Mouse (Mus musculus) gastrocnemius, postnatal 36 days (tissue): ENCODE measurements around the gene Gm11555. TPM values are rescaled to one million over a fixed set of nuclear protein-coding genes. Genes with fewer than 3 reads are reported as not detected.
"Not testable (repeated sequence)": the region's sequence is repeated elsewhere in the genome, so short reads cannot be mapped to it uniquely, and the experiment has no call there.

ENCODE experiments used
- DNase-seq, 2 experiments: peaks; one replicate each; pipeline ENCODE4 v3.0.0; 2022
- intact Hi-C: fragments of 180-260 bp; cut with DNase I; formaldehyde crosslinking; loops from one replicate; pipeline ENCODE4 v1.15.1; 2025
- long read RNA-seq, 2 experiments: library from polyadenylated mRNA; stranded (forward); transcript quantifications; one replicate each; pipeline ENCODE4 v2.0.0; 2021
- total RNA-seq, 2 experiments: library from RNA; stranded (reverse); gene quantifications; 2 replicates each; pipeline ENCODE4 v1.2.3; 2021

Gene Gm11555
- total RNA-seq: not detected
- long read RNA-seq, experiment 1: 0 reads
- long read RNA-seq, experiment 2: 0 reads

DNA sequence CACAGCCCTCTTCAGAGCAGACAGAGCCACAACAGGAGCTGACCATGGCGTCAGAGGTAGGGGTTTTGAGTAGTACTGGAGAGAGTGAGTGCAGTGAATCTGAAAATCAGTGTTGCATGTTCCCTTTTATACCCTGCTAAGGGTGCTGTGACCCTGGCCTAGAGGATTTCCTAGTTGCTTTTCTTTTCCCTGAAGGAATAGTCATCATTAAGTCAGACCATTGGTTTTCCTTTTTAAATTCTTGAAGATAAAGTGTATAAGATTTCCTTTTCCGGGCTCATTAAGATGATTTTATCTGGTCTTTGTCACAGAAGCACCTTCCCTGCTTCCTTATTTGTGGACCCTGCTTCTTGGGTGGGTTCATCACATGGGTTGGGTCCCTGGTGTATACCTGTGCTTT lies at the start of gene Gm11555:
TSS of gene Gm11555 (minus strand) at position 101 of the 400 bp plus-strand sequence.
- intact Hi-C loops: no loop called here
- no peak for DNase-seq

- intact Hi-C loops: no loop called here
These were observed 40.4 kb upstream of the Gm11555 start, which contains the start of gene Gm14190 for GRCm38 (mm10) chr11:99690463-99690862. Gene Gm14190 (minus strand): TSS chr11:99690740.

GRCm38 (mm10) chr11:99685235-99685634 lies 35.2 kb upstream of the Gm11555 start:
- intact Hi-C loops: loop anchor here (2.0 kb wide), 1 partner anchor 40 kb away; no protein-coding TSS in a partner anchor
- DNase-seq: not testable (repeated sequence)

More at GRCm38 (mm10) chr11:99690463-99690862, 40.4 kb upstream of the Gm11555 start, which contains the start of gene Gm14190:
- no peak for DNase-seq

GRCm38 (mm10) chr11:99683481-99683880 lies 33.4 kb upstream of the Gm11555 start:
- DNase-seq: no peak
- intact Hi-C loops: no loop called here

GRCm38 (mm10) chr11:99665860-99666259 lies 15.8 kb upstream of the Gm11555 start, which contains the start of gene Krtap4-6:
Gene Krtap4-6 (minus strand): TSS chr11:99665960.
- DNase-seq: no peak
- intact Hi-C loops: no loop called here

GRCm38 (mm10) chr11:99662802-99663201 lies 12.8 kb upstream of the Gm11555 start:
- no peak for DNase-seq
- intact Hi-C loops: no loop called here

DNA sequence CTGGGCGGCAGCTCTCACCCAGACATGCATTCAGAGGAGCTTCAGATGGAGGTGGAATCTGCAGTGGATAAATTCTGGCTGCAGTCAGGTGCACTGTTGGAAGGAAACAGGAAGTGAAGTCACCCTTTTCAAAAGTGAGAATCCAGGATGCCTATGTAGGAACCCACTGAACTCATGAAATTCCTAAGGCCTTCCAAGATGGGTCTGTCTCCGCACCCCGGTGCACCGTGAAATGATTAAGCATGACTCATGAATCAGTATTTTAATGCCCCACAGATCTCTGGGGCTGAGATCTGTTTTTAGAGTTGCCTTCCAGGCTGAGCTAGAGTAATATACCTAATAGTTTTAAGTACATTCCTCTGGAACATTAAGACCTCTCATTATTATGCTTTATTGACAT lies 9.2 kb upstream of the Gm11555 start:
- no peak for DNase-seq
- intact Hi-C loops: no loop called here

DNA sequence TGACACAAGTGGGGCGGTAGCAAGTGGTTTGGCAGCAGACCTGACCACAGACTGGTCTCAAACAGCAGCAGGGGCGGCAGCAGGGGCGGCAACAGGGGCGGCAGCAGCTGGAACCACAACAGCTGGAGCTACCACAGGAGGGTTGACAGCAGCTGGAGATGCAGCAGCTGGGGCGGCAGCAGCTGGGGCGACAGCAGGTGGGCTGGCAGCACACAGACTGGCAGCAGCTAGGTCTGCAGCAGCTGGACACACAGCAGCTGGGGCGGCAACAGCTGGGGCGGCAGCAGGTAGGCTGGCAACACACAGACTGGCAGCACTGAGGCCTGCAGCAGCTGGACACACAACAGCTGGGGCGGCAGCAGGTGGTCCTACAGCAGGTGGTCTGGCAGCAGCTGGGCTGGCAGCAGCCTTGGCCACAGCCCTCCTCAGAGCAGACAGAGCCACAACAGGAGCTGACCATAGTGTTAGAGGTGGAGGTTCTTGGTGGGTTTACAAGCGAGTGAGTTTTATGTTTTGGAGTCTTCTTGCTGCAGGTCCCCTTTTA lies 8.5 kb upstream of the Gm11555 start, which contains the start of gene Gm11563:
TSS of gene Gm11563 (minus strand) at position 494 of the 544 bp plus-strand sequence.
- DNase-seq, intact Hi-C loops: not testable (repeated sequence)

GRCm38 (mm10) chr11:99657051-99657450 lies 7.0 kb upstream of the Gm11555 start:
- intact Hi-C loops: no loop called here

GRCm38 (mm10) chr11:99646444-99646843 lies 3.6 kb downstream of the Gm11555 start:
- intact Hi-C loops: no loop called here
- no peak for DNase-seq

More at GRCm38 (mm10) chr11:99657051-99657450, 7.0 kb upstream of the Gm11555 start:
- DNase-seq: no peak

GRCm38 (mm10) chr11:99644351-99644750 lies 5.7 kb downstream of the Gm11555 start:
- DNase-seq: no peak
- intact Hi-C loops: no loop called here

DNA sequence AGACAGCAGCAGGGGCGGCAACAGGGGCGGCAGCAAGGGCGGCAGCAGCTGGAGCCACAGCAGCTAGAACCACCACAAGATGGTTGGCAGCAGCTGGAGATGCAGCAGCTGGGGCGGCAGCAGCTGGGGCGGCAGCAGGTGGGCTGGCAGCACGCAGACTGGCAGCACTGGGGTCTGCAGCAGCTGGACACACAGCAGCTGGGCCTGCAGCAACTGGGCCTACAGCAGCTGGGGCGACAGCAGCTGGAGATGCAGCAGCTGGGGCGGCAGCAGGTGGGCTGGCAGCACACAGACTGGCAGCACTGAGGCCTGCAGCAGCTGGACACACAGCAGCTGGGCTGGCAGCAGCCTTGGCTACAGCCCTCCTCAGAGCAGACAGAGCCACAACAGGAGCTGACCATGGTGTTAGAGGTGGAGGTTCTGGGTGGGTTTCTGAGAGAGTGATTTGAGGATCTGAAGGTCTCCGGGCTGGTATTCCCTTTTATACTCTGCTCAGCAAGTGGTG lies 6.3 kb downstream of the Gm11555 start, which contains the start of gene Krtap4-7:
TSS of gene Krtap4-7 (minus strand) at position 455 of the 505 bp plus-strand sequence.
- DNase-seq, intact Hi-C loops: not testable (repeated sequence)

DNA sequence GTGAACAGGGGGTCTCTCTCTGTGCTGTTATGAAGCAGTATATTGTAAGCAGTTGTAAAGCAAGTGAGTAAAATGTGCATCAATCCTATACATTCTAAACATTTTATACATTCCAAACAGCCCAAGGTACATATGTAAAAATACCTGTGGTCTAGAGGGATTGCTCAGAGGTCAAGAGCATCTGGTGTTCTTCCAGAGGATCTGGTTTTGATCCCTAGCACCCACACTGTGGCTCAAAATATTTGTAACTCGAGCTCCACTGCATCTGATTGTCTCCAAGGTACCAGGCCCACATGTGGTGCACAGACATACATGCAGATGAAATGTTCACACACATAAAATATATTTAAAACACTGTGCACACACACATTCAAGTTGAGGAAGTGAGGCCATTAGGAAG lies 9.1 kb downstream of the Gm11555 start:
- DNase-seq: no peak
- intact Hi-C loops: no loop called here

DNA sequence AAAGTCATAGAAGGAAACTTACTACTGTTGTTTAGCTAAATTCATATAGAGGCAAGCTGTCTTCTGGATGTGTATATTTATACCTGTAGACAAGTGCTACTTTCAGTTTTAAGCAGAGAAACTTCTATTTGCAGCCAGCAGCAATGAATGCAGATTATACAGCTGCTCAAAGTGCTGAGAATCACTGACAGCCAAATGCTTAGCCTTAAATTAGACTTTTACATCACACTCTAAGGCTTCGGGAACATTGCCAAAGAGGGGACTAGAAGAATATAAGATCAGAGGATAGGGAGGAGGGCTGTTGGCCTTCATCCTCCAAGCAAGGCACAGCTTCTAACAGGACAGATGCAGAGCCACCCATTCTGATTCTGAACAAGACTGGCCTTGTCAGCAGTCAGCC lies 12.9 kb downstream of the Gm11555 start:
- DNase-seq: no peak
- intact Hi-C loops: no loop called here

GRCm38 (mm10) chr11:99634653-99635134 lies 15.3 kb downstream of the Gm11555 start, which contains the start of gene Krtap4-2:
Gene Krtap4-2 (minus strand): TSS chr11:99635084.
- no peak for DNase-seq

DNA sequence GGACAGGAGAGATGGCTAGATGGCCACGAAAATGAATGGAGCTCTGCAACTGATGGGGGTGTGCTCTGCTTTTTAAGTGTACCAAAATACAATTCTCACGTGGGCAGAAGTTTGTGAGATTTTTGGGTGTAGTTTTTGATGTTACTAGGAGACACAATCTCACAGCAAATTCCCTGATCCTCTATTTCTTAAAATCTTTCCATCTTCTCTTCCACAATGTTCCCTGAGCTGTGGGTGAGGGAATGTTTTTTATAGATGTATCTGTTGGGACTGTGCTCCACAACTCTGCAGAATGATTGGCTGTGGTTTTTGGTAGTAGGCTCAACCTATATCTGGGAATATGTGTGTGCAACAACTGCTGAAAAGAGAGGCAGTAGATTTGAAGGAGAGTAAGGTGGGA lies 16.7 kb downstream of the Gm11555 start:
- intact Hi-C loops: no loop called here
- DNase-seq: no peak

More at GRCm38 (mm10) chr11:99634653-99635134, 15.3 kb downstream of the Gm11555 start, which contains the start of gene Krtap4-2:
- intact Hi-C loops: no loop called here

DNA sequence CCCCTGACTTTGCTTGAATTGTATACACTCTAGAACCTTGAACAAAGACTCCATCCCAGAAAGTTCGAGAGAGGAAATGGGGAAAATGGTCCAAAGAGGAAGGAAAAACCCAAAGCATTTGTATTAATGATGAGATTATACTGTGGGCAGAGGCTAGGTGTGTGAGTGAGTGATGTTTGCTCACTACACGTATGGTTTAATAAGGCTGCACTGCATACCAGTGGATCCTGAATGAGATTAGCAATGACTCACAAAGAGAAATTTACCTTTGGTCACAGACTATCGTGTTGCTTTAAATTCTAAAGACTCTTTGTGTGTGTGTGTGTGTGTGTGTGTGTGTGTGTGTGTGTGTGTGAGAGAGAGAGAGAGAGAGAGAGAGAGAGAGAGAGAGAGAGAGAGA lies 19.1 kb downstream of the Gm11555 start:
- DNase-seq: no peak
- intact Hi-C loops: no loop called here

- DNase-seq: no peak
- intact Hi-C loops: no loop called here
These were observed 21.9 kb downstream of the Gm11555 start, which contains the start of gene Krtap4-1 for GRCm38 (mm10) chr11:99628138-99628537. Gene Krtap4-1 (minus strand): TSS chr11:99628238.

DNA sequence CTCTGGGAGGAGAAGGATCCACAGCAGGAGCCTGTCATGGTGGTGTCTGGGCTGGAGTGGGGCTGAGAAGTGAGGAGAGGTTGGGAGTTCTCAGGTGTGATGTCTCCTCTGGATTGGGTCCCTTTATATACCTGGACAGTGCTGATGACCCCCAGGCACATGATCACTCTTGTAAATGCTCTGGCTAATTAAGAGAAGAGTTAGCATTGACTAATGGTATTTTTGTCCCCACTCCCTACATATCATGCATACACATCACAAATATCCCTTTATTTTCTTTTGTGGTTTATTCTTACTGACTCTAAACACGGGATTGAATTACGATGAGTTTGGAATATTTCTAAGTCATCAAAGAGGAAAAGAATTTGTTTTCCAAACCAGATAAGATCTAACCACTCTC lies 29.7 kb downstream of the Gm11555 start, which contains the start of gene Gm11562:
TSS of gene Gm11562 (minus strand) at position 101 of the 400 bp plus-strand sequence.
- intact Hi-C loops: no loop called here
- no peak for DNase-seq

DNA sequence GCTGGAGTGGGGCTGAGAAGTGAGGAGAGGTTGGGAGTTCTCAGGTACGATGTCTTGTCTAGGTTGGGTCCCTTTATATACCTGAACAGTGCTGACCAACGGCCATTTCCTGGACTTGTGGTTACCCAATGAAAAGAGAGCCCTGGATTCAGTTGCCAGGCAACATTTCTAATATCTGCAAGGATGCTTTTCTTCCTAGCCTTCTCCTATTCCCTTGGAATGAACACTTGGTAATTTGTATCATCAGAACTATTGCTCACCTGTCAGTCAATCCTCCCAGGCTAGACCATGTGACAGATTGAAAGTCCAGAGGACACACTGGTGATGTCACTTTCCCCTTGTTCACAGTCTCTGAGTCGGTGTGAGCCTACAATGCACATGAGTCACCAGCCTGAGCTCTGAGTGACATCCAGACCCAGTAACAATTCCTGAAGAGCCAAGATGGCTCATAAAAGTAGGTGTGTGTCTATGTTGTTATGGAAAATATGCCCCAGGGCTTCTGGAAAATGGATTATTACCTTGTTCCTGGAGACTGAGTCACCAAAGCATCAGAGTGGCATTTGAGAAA lies 35.2 kb downstream of the Gm11555 start, which contains the start of gene Krtap2-4:
TSS of gene Krtap2-4 (minus strand) at position 51 of the 568 bp plus-strand sequence.
- intact Hi-C loops: no loop called here
- DNase-seq: no peak

DNA sequence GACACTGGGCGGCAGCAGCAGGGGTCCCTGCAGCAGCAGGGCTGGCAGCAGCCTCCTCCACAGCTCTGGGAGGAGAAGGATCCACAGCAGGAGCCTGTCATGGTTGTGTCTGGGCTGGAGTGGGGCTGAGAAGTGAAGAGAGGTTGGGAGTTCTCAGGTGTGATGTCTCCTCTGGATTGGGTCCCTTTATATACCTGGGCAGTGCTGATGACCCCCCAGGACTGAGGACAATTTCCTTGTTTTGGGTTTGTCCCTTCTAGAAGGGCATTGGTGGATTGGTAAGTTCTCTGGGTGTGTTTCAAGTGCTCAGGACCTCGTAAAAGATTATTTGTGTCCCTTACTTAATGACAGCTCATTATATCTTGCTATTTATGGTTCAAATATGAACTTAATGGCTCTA lies 39.9 kb downstream of the Gm11555 start, which contains the start of gene Gm11937:
TSS of gene Gm11937 (minus strand) at position 101 of the 400 bp plus-strand sequence.
- DNase-seq, intact Hi-C loops: not testable (repeated sequence)
